Mouse (Mus musculus) olfactory bulb, adult 2 months (tissue): ENCODE measurements around the gene Nbeal2. TPM values are rescaled to one million over a fixed set of nuclear protein-coding genes. Genes with fewer than 3 reads are reported as not detected.

Source experiments
- H3K27ac ChIP-seq: fragments of 200-500 bp; 2 replicates; pipeline ENCODE4 v1.5.1; 2012; ENCODE audit warnings: low read depth, low read length; ENCODE audit not compliant: insufficient read depth
- H3K4me1 ChIP-seq: fragments of 200-500 bp; 2 replicates; pipeline ENCODE4 v1.6.1; 2012; ENCODE audit warnings: low read length; ENCODE audit not compliant: control insufficient read depth, insufficient read depth
- H3K4me3 ChIP-seq: fragments of 200-500 bp; 2 replicates; pipeline ENCODE4 v1.5.1; 2012; ENCODE audit warnings: mild to moderate bottlenecking, low read depth, low read length, moderate library complexity; ENCODE audit not compliant: insufficient read depth
- CTCF ChIP-seq: fragments of 200-500 bp; IDR thresholded peaks from 2 replicates; pipeline ENCODE4 v1.5.1; 2012; ENCODE audit warnings: low read depth, mild to moderate bottlenecking, low read length, moderate library complexity; ENCODE audit not compliant: insufficient read depth
- POLR2A ChIP-seq: fragments of 200-500 bp; IDR thresholded peaks from 2 replicates; pipeline ENCODE4 v1.6.1; 2012; ENCODE audit warnings: mild to moderate bottlenecking, low read depth, low read length, moderate library complexity; ENCODE audit not compliant: insufficient read depth
- WGBS: fragments of 180-500 bp; shearing (Covaris S2); methylation state at CpG from one replicate; pipeline ENCODE4 v1.1.7; 2018; 5-methylcytosine and 5-hydroxymethylcytosine counted together
- polyA plus RNA-seq: library from polyadenylated mRNA; stranded (reverse); fragments of >200 nt; gene quantifications from 2 replicates; pipeline ENCODE4 v1.2.4, GENCODE M21; 2012; ENCODE audit warnings: low replicate concordance; ENCODE audit not compliant: missing spikeins, insufficient read depth, insufficient read length

Gene Nbeal2
- polyA plus RNA-seq = not detected in 2 replicates

- no peak for TF ChIP-seq CTCF
- 0 out of 2 replicates have a peak, but pooled peaks have one; percentile 31 for TF ChIP-seq POLR2A
- H3K4me3 ChIP-seq = peak within 1 kb of the TSS; percentile 85
- 1% methylated on average over 75 of the region's 75 CpGs for WGBS
- H3K4me1 ChIP-seq = peaks cover 40% of the 10 kb centered on the region
- no peak within 1 kb of the TSS; the same call in 1 of the 2 replicates for H3K27ac ChIP-seq
These were observed at the start of gene Nbeal2 for GRCm38 (mm10) chr9:110653655-110654461. TSS of gene Nbeal2 (minus strand) at chr9:110654161.

DNA sequence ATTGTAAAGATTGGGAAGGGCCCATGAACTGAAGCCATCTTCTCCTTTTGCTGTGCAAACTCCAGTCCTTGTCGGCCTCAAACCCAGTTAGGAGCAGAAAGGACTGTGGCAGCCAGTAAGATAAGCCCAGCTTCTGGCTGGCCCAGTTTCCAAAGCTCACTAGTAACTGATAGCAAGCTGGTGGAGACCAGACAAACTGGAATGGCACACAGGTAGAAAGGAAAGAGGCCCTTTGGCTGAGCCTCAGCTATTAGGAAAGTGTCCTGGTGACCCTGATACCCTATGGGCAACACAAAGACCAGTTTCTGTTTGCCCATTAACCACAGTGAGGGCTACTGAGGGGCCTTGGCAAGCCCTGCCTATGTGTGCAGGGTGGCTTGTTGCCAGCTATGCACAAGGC lies 48.9 kb upstream of the Nbeal2 start:
- WGBS = 66% methylated on average over 1 of the region's 1 CpGs
- no peak overlapping the region for H3K4me3 ChIP-seq
- 0 out of 2 replicates have a peak, but pooled peaks cover 6% of the 10 kb centered on the region for H3K4me1 ChIP-seq
- no peak overlapping the region for H3K27ac ChIP-seq
- TF ChIP-seq POLR2A (no peak), CTCF (no peak)

GRCm38 (mm10) chr9:110701114-110702032 lies 47.4 kb upstream of the Nbeal2 start:
- Histone ChIP-seq H3K4me3 (no peak overlapping the region), H3K4me1 (0 out of 2 replicates have a peak, but pooled peaks cover 6% of the 10 kb centered on the region), H3K27ac (no peak overlapping the region)
- TF ChIP-seq CTCF (no peak), POLR2A (no peak)
- 73% methylated on average over 12 of the region's 12 CpGs for WGBS

- H3K4me1 ChIP-seq = 0 out of 2 replicates have a peak, but pooled peaks cover 6% of the 10 kb centered on the region
- WGBS = 96% methylated on average over 3 of the region's 3 CpGs
- no peak overlapping the region for H3K27ac ChIP-seq
- TF ChIP-seq CTCF (no peak), POLR2A (no peak)
- H3K4me3 ChIP-seq = no peak overlapping the region
These were observed 45.6 kb upstream of the Nbeal2 start for GRCm38 (mm10) chr9:110699574-110699973.

DNA sequence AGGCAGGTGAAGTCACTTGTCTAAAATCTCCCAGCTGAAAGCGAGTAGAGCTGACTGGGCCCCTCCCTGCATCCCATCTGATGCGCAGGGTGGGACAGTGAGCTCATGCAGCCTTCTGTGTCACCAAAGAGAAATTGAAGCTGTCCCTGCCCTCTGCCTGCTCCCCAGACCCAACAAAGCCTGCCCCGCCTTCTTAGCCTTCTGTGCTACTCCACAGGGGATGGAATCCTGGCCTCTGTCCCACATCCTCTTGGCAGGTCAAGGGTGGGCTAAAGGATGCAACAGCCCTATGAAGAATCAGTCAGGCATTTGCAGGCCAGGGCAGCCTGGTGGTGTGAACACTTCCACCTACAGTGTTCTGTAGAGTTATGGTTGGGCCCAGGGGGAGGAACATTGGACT lies 43.5 kb upstream of the Nbeal2 start:
- no peak for TF ChIP-seq POLR2A
- Histone ChIP-seq H3K4me1 (0 out of 2 replicates have a peak, but pooled peaks cover 6% of the 10 kb centered on the region), H3K27ac (no peak overlapping the region), H3K4me3 (no peak overlapping the region)
- 85% methylated on average over 3 of the region's 3 CpGs for WGBS

DNA sequence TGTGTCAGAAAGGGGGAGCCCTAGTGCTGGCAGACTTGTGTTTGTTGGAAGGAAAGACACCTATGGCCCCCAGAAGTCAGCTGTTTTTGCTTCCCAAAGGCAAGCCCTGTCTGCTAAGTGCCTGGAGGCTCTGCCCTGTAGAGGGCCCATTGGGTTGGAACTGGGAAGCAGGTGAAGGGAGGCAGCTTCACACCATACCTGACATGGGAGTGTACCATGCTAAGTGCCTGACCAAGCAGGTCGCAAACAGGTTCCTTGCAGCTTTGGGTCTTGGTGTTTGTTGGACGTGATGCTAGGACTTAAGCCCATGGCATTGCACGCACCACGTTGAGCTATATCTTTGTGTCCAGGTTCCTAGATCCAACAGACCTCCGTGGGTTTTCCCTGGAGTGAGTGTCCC lies 42.5 kb upstream of the Nbeal2 start:
- Histone ChIP-seq H3K4me1 (0 out of 2 replicates have a peak, but pooled peaks cover 6% of the 10 kb centered on the region), H3K27ac (no peak overlapping the region), H3K4me3 (no peak overlapping the region)
- 92% methylated on average over 5 of the region's 5 CpGs for WGBS
- TF ChIP-seq CTCF (no peak), POLR2A (no peak)

- H3K27ac ChIP-seq = no peak overlapping the region
- 91% methylated on average over 4 of the region's 4 CpGs for WGBS
These were observed 41.3 kb upstream of the Nbeal2 start for GRCm38 (mm10) chr9:110695165-110695755.

GRCm38 (mm10) chr9:110689261-110689779 lies 35.4 kb upstream of the Nbeal2 start:
- Histone ChIP-seq H3K4me3 (no peak overlapping the region), H3K4me1 (peaks cover 27% of the 10 kb centered on the region), H3K27ac (no peak overlapping the region)
- no peak for TF ChIP-seq CTCF
- TF ChIP-seq POLR2A = no peak
- WGBS = 69% methylated on average over 8 of the region's 8 CpGs

More at GRCm38 (mm10) chr9:110695165-110695755, 41.3 kb upstream of the Nbeal2 start:
- no peaks in the 10 kb centered on the region for H3K4me1 ChIP-seq
- H3K4me3 ChIP-seq = no peak overlapping the region
- TF ChIP-seq POLR2A = no peak
- TF ChIP-seq CTCF = no peak
